ENCODE assay signal across 31 mouse cellular contexts in the genomic region with DNA sequence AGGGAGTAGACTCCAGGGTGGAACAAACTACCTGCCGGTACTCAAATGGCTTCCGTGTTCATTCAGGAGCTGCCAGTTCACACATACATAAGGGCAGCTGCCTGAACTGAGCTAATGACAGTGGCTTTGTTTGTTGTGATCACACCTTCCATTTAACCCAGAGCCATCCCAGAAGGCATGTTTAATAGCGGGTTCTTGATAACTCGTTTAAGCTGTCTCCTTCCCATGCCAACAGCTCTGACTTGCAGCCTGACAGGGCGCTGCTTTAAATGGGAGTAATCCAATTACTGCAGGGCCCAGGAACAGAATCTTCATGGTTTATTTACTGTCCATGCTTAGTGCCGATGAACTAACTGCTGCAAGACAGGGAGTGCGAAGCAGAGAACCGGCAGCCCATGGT.
DNase-seq lines count a peak whose midpoint lies in the region; ATAC-seq lines count a peak whose summit lies in the region.
"Had no signal": no experiment of that assay in that cellular context is flagged by ENCODE, and none has a peak within 500 bp of the region (broad histone marks: within the 10 kb centered on the region; RNA-seq: fewer than 3 reads in every experiment).

No protein-coding gene starts in this region.

- no peaks in the 10 kb centered on the region for H3K27me3 ChIP-seq in forebrain, embryonic 14.5 days (replicated peaks; ENCODE audit: control insufficient read depth, insufficient read depth, low read length)
- H3K27me3 ChIP-seq in forebrain, embryonic 10.5 days (ENCODE audit: poor library complexity, severe bottlenecking), result no peaks in the 10 kb centered on the region
- peaks cover 47% of the 10 kb centered on the region for H3K27me3 ChIP-seq in limb, embryonic 13.5 days
- no peaks in the 10 kb centered on the region for H3K27me3 ChIP-seq in limb, embryonic 10.5 days (ENCODE audit: low read depth, poor library complexity, severe bottlenecking)
- H3K27me3 ChIP-seq: CH12.LX; forebrain, embryonic 12.5 days; heart, embryonic 13.5 days had no signal

- H3K9ac ChIP-seq in forebrain, embryonic 14.5 days (ENCODE audit: low read length), result no peak overlapping the region
- no peak overlapping the region for H3K9ac ChIP-seq in limb, embryonic 13.5 days
- H3K9ac ChIP-seq: forebrain, embryonic 12.5 days; heart, embryonic 13.5 days; liver, embryonic 14.5 days had no signal

- no peak overlapping the region for H3K27ac ChIP-seq in forebrain, embryonic 14.5 days (ENCODE audit: low read depth, low read length)
- no peak overlapping the region for H3K27ac ChIP-seq in forebrain, embryonic 10.5 days
- no peak overlapping the region for H3K27ac ChIP-seq in limb, embryonic 13.5 days
- H3K27ac ChIP-seq in limb, embryonic 10.5 days, result no peak overlapping the region
- H3K27ac ChIP-seq: forebrain, embryonic 12.5 days; heart, embryonic 13.5 days; kidney, postnatal 0 days; liver, embryonic 14.5 days; macrophage had no signal

- no peak overlapping the region for H3K4me2 ChIP-seq in forebrain, embryonic 14.5 days (ENCODE audit: low read length)
- H3K4me2 ChIP-seq in limb, embryonic 13.5 days (replicated peaks), result 0 out of 2 replicates have a peak overlapping the region, but pooled peaks have one; percentile 14
- H3K4me2 ChIP-seq: forebrain, embryonic 12.5 days; heart, embryonic 13.5 days had no signal

- WGBS in forebrain, embryonic 14.5 days, result 48% methylated on average over 8 of the region's 8 CpGs
- WGBS in forebrain, embryonic 10.5 days, result 77% methylated on average over 8 of the region's 8 CpGs
- WGBS in limb, embryonic 13.5 days, result 52% methylated on average over 8 of the region's 8 CpGs
- 87% methylated on average over 8 of the region's 8 CpGs for WGBS in limb, embryonic 10.5 days

- H3K4me3 ChIP-seq in forebrain, embryonic 14.5 days (ENCODE audit: low read depth, low read length), result no peak overlapping the region
- no peak overlapping the region for H3K4me3 ChIP-seq in forebrain, embryonic 10.5 days
- H3K4me3 ChIP-seq in limb, embryonic 13.5 days, result no peak overlapping the region
- H3K4me3 ChIP-seq in limb, embryonic 10.5 days, result no peak overlapping the region
- H3K4me3 ChIP-seq: erythroblast, embryonic 14.5 days; forebrain, embryonic 12.5 days; heart, embryonic 13.5 days had no signal

- peak; percentile 58 for DNase-seq in forebrain, embryonic 14.5 days (ENCODE audit: low spot score)
- DNase-seq in forebrain, embryonic 10.5 days (ENCODE audit: extremely low spot score, low spot score), result no peak
- no peak for DNase-seq in limb, embryonic 10.5 days (ENCODE audit: low spot score)
- DNase-seq in retina, postnatal 1 day, result peak; percentile 66
- DNase-seq in retina, embryonic 14.5 days (ENCODE audit: low spot score), result no peak
- DNase-seq in thymus, postnatal 25 days, result no peak
- DNase-seq in heart, postnatal 14 days, result no peak
- DNase-seq: adrenal gland, adult 2 months; adrenal gland, postnatal 36 days; cerebellum, adult 2 months; cerebellum, postnatal 14 days; heart, postnatal 10 days; kidney, adult 8-10 months; kidney, postnatal 4 days; layer of hippocampus, postnatal 36 days; left cerebral cortex, postnatal 4 days; liver; lung, adult 2 months; lung, postnatal 10 days; right cerebral cortex, postnatal 25 days; thymus, postnatal 36 days had no signal

- H3K9me3 ChIP-seq in forebrain, embryonic 14.5 days (replicated peaks; ENCODE audit: control insufficient read depth, low read length), result no peaks in the 10 kb centered on the region
- H3K9me3 ChIP-seq in forebrain, embryonic 10.5 days, result no peaks in the 10 kb centered on the region
- no peaks in the 10 kb centered on the region for H3K9me3 ChIP-seq in limb, embryonic 13.5 days
- H3K9me3 ChIP-seq in limb, embryonic 10.5 days (replicated peaks), result no peaks in the 10 kb centered on the region
- H3K9me3 ChIP-seq: forebrain, embryonic 12.5 days; heart, embryonic 13.5 days had no signal

- intact Hi-C loops in heart, postnatal 14 days (cut with DNase I), result no loop called here

- H3K36me3 ChIP-seq in forebrain, embryonic 14.5 days (ENCODE audit: control insufficient read depth, insufficient read depth, low read length), result no peaks in the 10 kb centered on the region
- peaks cover 10% of the 10 kb centered on the region; the same call in 1 of the 2 replicates for H3K36me3 ChIP-seq in forebrain, embryonic 10.5 days (replicated peaks)
- H3K36me3 ChIP-seq in limb, embryonic 13.5 days, result no peaks in the 10 kb centered on the region
- H3K36me3 ChIP-seq in limb, embryonic 10.5 days, result no peaks in the 10 kb centered on the region
- H3K36me3 ChIP-seq: forebrain, embryonic 12.5 days; heart, embryonic 13.5 days had no signal

- H3K4me1 ChIP-seq in forebrain, embryonic 14.5 days (ENCODE audit: control insufficient read depth, insufficient read depth, low read length), result peaks cover 3% of the 10 kb centered on the region; the same call in 1 of the 2 replicates
- H3K4me1 ChIP-seq in forebrain, embryonic 10.5 days, result peaks cover 14% of the 10 kb centered on the region
- H3K4me1 ChIP-seq in limb, embryonic 13.5 days, result peaks cover 34% of the 10 kb centered on the region
- H3K4me1 ChIP-seq in limb, embryonic 10.5 days, result peaks cover 9% of the 10 kb centered on the region; the same call in 1 of the 2 replicates
- H3K4me1 ChIP-seq: heart, embryonic 13.5 days had no signal

- ATAC-seq in forebrain, embryonic 14.5 days, result peak; percentile 15; the same call in 1 of the 2 replicates
- peak; percentile 24; the same call in 1 of the 2 replicates for ATAC-seq in limb, embryonic 13.5 days (ENCODE audit: low FRiP score, low read depth)
- ATAC-seq: activated CD4-positive, CD25-positive, alpha-beta regulatory T cell, adult 4 months; intestine, embryonic 16.5 days had no signal

Comparison
In these comparisons a context has a peak if more than half of its experiments do, and no peak if none do; other contexts are left out.
1. DNase-seq: peak in forebrain, embryonic 14.5 days (single experiment) and retina, postnatal 1 day (single experiment); none in forebrain, embryonic 10.5 days (single experiment), limb, embryonic 10.5 days (single experiment), retina, embryonic 14.5 days (single experiment), thymus, postnatal 25 days (single experiment) and heart, postnatal 14 days (0 of 2).